Mouse (Mus musculus) macrophage (primary cell): Measurements from ENCODE around the gene Raver1. TPM values are rescaled to one million over a fixed set of nuclear protein-coding genes. Genes with fewer than 3 reads are reported as not detected.

Experiments used
- H3K27ac ChIP-seq: fragments of 350-480 bp; formaldehyde crosslinking; 2 replicates; pipeline ENCODE4 v1.9.0; 2021
- H3K36me3 ChIP-seq: fragments of 350-480 bp; formaldehyde crosslinking; 2 replicates; pipeline ENCODE4 v1.9.0; 2021; ENCODE audit errors: inconsistent target
- H3K4me3 ChIP-seq: fragments of 350-480 bp; formaldehyde crosslinking; 2 replicates; pipeline ENCODE4 v1.9.0; 2021; ENCODE audit errors: inconsistent target
- H3K79me2 ChIP-seq: fragments of 350-480 bp; formaldehyde crosslinking; 2 replicates; pipeline ENCODE4 v1.9.0; 2021; ENCODE audit errors: inconsistent target
- WGBS: methylation state at CpG from one replicate; pipeline ENCODE4 v1.1.7; 2026; ENCODE audit warnings: inconsistent platforms; ENCODE audit not compliant: missing documents; 5-methylcytosine and 5-hydroxymethylcytosine counted together
- polyA plus RNA-seq: library from polyadenylated mRNA; stranded (reverse); fragments of 250-400 nt; gene quantifications from 3 replicates; pipeline ENCODE4 v1.2.4, GENCODE M21; 2018; ENCODE audit warnings: inconsistent platforms

Raver1 gene
- polyA plus RNA-seq, 1 experiment from 2014 or later, result 24.3 TPM

DNA sequence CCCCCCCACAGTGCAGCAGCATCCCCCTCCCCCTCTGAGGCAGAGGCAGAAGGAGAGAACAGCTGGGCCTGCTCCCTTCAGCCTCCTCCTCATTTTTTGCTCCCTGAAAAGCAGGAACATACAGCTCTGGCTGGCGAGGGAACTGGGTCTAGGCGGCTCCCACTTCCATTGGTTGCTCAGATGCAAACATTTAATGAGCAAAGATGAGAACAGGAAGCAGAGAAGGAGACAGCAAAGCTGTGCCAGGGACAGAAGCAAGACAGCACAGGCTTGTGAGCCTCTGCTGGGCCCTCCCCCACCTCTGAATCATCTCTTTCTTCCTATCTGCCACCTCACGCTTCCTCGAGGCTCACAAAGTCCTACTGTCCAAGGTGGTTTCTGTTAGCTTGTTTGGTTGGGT is 50.5 kb downstream of the Raver1 start:
- WGBS, result 75% methylated on average over 4 of the region's 4 CpGs
- no peak overlapping the region for H3K4me3 ChIP-seq
- H3K36me3 ChIP-seq, result no peaks in the 10 kb centered on the region
- no peak overlapping the region for H3K27ac ChIP-seq
- no peaks in the 10 kb centered on the region for H3K79me2 ChIP-seq

DNA sequence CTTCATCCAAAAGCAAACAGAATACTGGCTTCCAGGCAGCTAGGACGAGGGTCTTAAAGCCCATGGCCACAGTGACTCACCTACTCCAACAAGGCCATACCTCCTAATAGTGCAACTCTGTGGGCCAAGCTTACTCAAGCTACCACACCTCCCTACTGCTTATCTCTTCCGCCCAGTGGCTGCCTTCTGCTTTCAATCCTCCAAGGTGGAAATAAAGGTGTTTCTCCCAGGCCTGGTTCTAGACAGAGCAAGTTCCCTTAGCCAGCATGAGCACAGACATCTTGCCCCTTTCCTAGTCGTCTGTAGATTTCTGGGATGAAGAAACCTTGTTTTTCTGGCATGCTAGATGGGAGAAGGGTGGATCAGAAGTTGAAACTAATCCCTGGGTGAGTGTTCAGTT is 52.0 kb downstream of the Raver1 start:
- H3K36me3 ChIP-seq, result no peaks in the 10 kb centered on the region
- no peak overlapping the region for H3K4me3 ChIP-seq
- 86% methylated on average over 3 of the region's 3 CpGs for WGBS
- H3K79me2 ChIP-seq, result no peaks in the 10 kb centered on the region
- H3K27ac ChIP-seq, result no peak overlapping the region

GRCm38 (mm10) chr9:21037481-21037891 is 54.3 kb downstream of the Raver1 start:
- 17% methylated on average over 26 of the region's 31 CpGs for WGBS
- Histone ChIP-seq H3K4me3 (no peak overlapping the region), H3K79me2 (no peaks in the 10 kb centered on the region)

DNA sequence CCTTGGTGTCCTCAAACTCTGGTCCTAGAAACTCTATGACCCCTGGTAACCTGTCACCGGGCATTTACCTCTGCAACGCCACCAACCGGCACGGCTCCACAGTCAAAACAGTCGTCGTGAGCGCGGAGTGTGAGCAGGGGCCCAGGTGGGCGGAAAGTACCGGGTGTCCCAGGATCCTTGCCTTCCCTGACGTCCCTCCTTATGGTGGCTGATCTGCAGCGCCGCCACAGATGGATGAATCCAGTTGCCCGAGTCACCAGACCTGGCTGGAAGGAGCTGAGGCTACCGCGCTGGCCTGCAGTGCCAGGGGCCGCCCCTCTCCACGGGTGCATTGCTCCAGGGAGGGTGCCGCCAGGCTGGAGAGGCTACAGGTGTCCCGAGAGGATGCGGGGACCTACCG is 55.1 kb downstream of the Raver1 start:
- Histone ChIP-seq H3K4me3 (no peak overlapping the region), H3K36me3 (no peaks in the 10 kb centered on the region), H3K79me2 (no peaks in the 10 kb centered on the region), H3K27ac (no peak overlapping the region)
- 9% methylated on average over 15 of the region's 22 CpGs for WGBS

More at GRCm38 (mm10) chr9:21037481-21037891, 54.3 kb downstream of the Raver1 start:
- Histone ChIP-seq H3K27ac (no peak overlapping the region), H3K36me3 (no peaks in the 10 kb centered on the region)

DNA sequence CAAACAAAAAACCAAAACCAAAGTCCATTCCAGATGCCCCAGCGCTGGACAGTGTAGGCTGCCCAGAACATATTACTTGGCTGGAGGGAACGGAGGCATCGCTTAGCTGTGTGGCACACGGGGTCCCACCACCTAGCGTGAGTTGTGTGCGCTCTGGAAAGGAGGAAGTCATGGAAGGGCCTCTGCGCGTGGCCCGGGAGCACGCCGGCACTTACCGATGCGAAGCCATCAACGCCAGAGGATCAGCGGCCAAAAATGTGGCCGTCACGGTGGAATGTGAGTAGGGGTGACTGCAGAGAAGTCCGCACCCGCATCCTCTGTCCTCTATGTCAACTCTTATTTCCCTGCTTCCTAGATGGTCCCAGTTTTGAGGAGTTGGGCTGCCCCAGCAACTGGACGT is 55.6 kb downstream of the Raver1 start:
- H3K36me3 ChIP-seq, result no peaks in the 10 kb centered on the region
- H3K4me3 ChIP-seq, result no peak overlapping the region
- H3K79me2 ChIP-seq, result no peaks in the 10 kb centered on the region
- no peak overlapping the region for H3K27ac ChIP-seq
- 13% methylated on average over 19 of the region's 20 CpGs for whole genome bisulfite sequencing

DNA sequence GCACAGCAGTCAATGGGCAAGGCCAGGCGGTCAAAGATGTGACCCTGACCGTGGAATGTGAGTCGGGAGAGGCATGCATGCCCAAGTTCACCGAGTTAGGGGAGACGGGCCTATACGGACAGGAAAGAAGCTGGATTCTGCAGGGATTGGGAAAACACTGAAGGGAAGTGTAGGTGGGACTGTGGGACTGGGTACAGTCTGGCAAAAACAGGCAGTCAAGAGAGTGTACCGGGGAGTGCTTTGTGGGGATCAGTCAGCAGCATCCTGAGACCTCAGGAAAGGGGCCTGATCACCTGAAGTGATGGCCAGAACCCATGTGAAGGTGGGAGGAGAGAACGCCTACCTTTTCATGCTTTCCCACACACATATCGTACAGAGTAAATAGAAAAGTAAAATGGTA is 56.2 kb downstream of the Raver1 start:
- 46% methylated on average over 7 of the region's 9 CpGs for WGBS

GRCm38 (mm10) chr9:21034481-21035085 is 57.2 kb downstream of the Raver1 start:
- WGBS, result 14% methylated on average over 17 of the region's 17 CpGs
- Histone ChIP-seq H3K27ac (no peak overlapping the region), H3K4me3 (no peak overlapping the region)

More for the DNA sequence above, 56.2 kb downstream of the Raver1 start:
- no peak overlapping the region for H3K4me3 ChIP-seq
- no peak overlapping the region for H3K27ac ChIP-seq
- H3K36me3 ChIP-seq, result no peaks in the 10 kb centered on the region
- no peaks in the 10 kb centered on the region for H3K79me2 ChIP-seq

GRCm38 (mm10) chr9:21033136-21033535 is 58.7 kb downstream of the Raver1 start:
- H3K79me2 ChIP-seq, result no peaks in the 10 kb centered on the region
- H3K36me3 ChIP-seq, result peaks cover 3% of the 10 kb centered on the region; the same call in 1 of the 2 replicates
- no peak overlapping the region for H3K27ac ChIP-seq
- under 1% methylated on average over 34 of the region's 34 CpGs for WGBS
- H3K4me3 ChIP-seq, result peak overlapping the region; percentile 23

More at GRCm38 (mm10) chr9:21034481-21035085, 57.2 kb downstream of the Raver1 start:
- no peaks in the 10 kb centered on the region for H3K36me3 ChIP-seq
- no peaks in the 10 kb centered on the region for H3K79me2 ChIP-seq

DNA sequence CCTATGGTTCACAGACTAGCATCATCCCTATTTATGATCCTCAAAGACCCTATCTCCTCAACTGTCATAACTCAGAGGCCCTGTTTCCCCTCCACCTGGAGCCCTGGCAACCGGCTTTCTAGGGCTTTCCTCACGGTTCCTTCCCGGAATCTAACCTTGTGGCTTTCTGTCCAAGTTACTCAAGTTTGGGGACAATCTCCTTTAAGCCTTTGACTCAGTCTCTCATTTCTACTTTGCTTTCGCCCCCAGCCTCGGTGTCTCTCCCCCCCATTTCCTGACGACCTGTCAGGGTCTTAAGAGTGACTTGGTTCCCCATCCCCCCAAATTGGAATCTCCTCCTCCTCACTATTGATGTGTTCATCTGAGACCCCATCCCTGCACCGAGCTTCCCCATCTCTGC is 59.3 kb downstream of the Raver1 start:
- no peak overlapping the region for H3K4me3 ChIP-seq
- WGBS, result 3% methylated on average over 7 of the region's 7 CpGs
- H3K27ac ChIP-seq, result no peak overlapping the region
- no peaks in the 10 kb centered on the region for H3K79me2 ChIP-seq
- peaks cover 9% of the 10 kb centered on the region; the same call in 1 of the 2 replicates for H3K36me3 ChIP-seq

- H3K4me3 ChIP-seq, result peak within 1 kb of the TSS; percentile 56
- under 1% methylated on average over 34 of the region's 35 CpGs for whole genome bisulfite sequencing
- peak within 1 kb of the TSS; percentile 41 for H3K27ac ChIP-seq
- no peaks in the 10 kb centered on the region for H3K79me2 ChIP-seq
- peaks cover 15% of the 10 kb centered on the region; the same call in 1 of the 2 replicates for H3K36me3 ChIP-seq
Observed at GRCm38 (mm10) chr9:21031896-21032351, 59.9 kb downstream of the Raver1 start, which contains the start of gene Icam5. Icam5 (plus strand) TSS chr9:21032073.

DNA sequence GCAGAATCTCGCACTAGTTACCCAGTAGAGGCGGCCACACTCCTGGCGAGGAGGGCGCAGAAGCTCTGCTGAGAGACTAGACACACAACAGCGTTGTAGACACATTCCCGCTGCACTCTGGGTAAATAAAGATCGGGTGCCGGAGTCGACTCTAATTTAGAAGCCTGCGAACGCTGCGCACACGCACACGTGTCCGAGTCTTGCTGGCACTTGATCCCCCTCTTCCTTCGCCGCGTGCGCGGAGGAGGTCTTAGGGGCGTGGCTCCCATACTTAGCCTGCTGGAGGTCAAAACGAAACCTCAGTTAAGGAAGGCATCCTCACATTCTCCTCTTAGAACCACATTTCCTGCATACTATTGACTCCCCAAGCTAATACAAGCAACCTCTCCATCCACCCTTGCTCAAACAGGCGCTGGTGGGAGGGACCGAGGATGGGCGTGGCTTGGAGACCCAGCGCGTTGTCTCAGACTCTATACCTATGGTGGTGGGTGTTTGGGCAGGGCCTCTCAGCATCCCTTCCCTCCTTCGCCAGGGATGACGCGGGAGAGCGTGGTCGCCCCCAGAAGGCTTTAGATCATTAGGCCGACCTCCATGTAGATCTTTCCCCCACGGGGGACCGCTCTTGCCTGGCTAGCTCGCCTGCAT is 60.4 kb downstream of the Raver1 start:
- peak overlapping the region; percentile 56 for H3K4me3 ChIP-seq
- H3K36me3 ChIP-seq, result peaks cover 20% of the 10 kb centered on the region
- under 1% methylated on average over 27 of the region's 36 CpGs for WGBS
- H3K27ac ChIP-seq, result peak overlapping the region; percentile 41
- no peaks in the 10 kb centered on the region for H3K79me2 ChIP-seq

DNA sequence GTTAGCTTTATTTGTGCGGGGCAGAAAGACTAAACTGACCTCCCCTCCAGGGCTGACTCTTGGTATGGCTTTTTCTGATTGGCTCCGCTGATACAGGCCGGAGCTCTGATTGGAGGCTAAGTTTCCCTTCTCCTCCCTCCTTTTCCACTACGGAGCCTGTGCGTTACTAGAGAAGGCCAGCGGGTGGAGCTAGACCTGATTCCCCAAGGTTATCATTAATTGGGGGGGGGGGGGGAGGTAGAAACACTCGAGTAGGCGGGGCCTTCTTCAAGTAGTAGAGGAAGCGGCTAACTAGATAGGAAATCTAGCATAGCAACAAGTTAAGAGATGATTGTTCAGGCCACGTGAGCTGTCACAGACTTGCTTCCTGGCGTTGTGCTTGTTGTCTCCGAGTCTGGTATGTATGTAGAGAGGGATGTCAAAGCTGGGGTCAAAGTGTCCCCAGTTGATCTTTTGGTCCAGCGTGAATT is 61.0 kb downstream of the Raver1 start:
- H3K79me2 ChIP-seq, result no peaks in the 10 kb centered on the region
- peak overlapping the region; percentile 56 for H3K4me3 ChIP-seq
- WGBS, result 3% methylated on average over 13 of the region's 13 CpGs
- peaks cover 26% of the 10 kb centered on the region for H3K36me3 ChIP-seq
- peak overlapping the region; percentile 41 for H3K27ac ChIP-seq

GRCm38 (mm10) chr9:21030055-21030600 is 61.7 kb downstream of the Raver1 start:
- WGBS, result 15% methylated on average over 22 of the region's 22 CpGs

GRCm38 (mm10) chr9:21029291-21030054 is 62.3 kb downstream of the Raver1 start, which contains the start of gene Icam4:
Icam4 (plus strand) TSS chr9:21029373.
- Histone ChIP-seq H3K79me2 (no peaks in the 10 kb centered on the region), H3K36me3 (peaks cover 40% of the 10 kb centered on the region), H3K4me3 (peak within 1 kb of the TSS; percentile 56; the same call in 1 of the 2 replicates), H3K27ac (peak within 1 kb of the TSS; percentile 5; the same call in 1 of the 2 replicates)
- 7% methylated on average over 36 of the region's 37 CpGs for WGBS

More at GRCm38 (mm10) chr9:21030055-21030600, 61.7 kb downstream of the Raver1 start:
- peak overlapping the region; percentile 56 for H3K4me3 ChIP-seq
- H3K79me2 ChIP-seq, result no peaks in the 10 kb centered on the region
- peak overlapping the region; percentile 5; the same call in 1 of the 2 replicates for H3K27ac ChIP-seq
- H3K36me3 ChIP-seq, result peaks cover 33% of the 10 kb centered on the region
